ENCODE assay signal across 29 mouse cellular contexts in the genomic region with DNA sequence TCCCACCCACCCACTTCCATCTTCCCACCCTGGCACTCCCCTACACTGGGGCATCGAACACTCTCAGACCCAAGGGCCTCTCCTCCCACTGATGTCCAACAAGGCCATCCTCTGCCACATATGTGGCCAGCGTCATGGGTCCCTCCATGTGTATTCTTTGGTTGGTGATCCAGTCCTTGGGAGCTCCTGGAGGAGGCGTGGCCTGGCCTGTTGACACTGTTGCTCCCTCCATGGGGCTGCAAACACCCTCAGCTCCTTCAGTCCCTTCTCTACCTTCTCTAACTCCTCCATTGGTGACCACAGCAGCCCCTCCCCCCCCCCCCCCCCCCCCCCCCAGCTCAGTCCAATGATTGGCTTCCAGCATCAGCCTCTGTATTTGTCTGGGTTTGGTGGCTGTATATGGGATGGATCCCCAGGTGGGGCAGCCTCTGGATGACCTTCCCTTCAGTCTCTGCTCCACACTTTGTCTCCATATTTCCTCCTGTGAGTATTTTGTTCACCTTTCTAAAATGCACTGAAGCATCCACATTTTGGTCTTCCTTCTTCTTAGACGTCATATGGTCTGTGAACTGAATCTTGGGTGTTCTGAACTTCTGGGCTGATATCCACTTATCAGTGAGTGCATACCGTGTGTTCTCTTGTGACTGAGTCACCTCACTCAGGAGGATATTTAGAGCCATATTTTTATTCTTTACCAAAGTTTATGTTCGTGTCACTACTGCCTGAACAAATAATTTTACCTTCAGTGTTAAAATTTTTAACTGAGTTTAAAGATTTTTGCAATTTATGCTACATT.
A peak's percentile ranks its signal among the peaks of the same experiment; 100 is the strongest.
DNase-seq lines count a peak whose midpoint lies in the region; ATAC-seq lines count a peak whose summit lies in the region.
"Had no signal": no experiment of that assay in that cellular context is flagged by ENCODE, and none has a peak within 500 bp of the region (broad histone marks: within the 10 kb centered on the region; RNA-seq: fewer than 3 reads in every experiment).

No protein-coding gene starts in this region.

- H3K4me1 ChIP-seq in liver, embryonic 12.5 days: peaks cover 24% of the 10 kb centered on the region
- peaks cover 23% of the 10 kb centered on the region for H3K4me1 ChIP-seq in liver, embryonic 15.5 days (replicated peaks)
- H3K4me1 ChIP-seq in forebrain, embryonic 10.5 days: no peaks in the 10 kb centered on the region
- H3K4me1 ChIP-seq in kidney, embryonic 15.5 days: no peaks in the 10 kb centered on the region
- H3K4me1 ChIP-seq: embryonic facial prominence, embryonic 15.5 days; forebrain, embryonic 12.5 days; forebrain, embryonic 15.5 days; heart, embryonic 12.5 days; heart, embryonic 15.5 days had no signal

- H3K9me3 ChIP-seq in liver, embryonic 12.5 days (replicated peaks): no peaks in the 10 kb centered on the region
- H3K9me3 ChIP-seq in liver, embryonic 15.5 days (replicated peaks): no peaks in the 10 kb centered on the region
- peaks cover 6% of the 10 kb centered on the region; the same call in 1 of the 2 replicates for H3K9me3 ChIP-seq in forebrain, embryonic 10.5 days
- no peaks in the 10 kb centered on the region for H3K9me3 ChIP-seq in kidney, embryonic 15.5 days (replicated peaks)
- H3K9me3 ChIP-seq: embryonic facial prominence, embryonic 12.5 days; embryonic facial prominence, embryonic 15.5 days; forebrain, embryonic 12.5 days; forebrain, embryonic 15.5 days; heart, embryonic 15.5 days had no signal

- H3K36me3 ChIP-seq in liver, embryonic 12.5 days: no peaks in the 10 kb centered on the region
- H3K36me3 ChIP-seq in liver, embryonic 15.5 days (replicated peaks): no peaks in the 10 kb centered on the region
- no peaks in the 10 kb centered on the region for H3K36me3 ChIP-seq in forebrain, embryonic 10.5 days (replicated peaks)
- no peaks in the 10 kb centered on the region for H3K36me3 ChIP-seq in kidney, embryonic 15.5 days
- H3K36me3 ChIP-seq: embryonic facial prominence, embryonic 12.5 days; embryonic facial prominence, embryonic 15.5 days; forebrain, embryonic 12.5 days; forebrain, embryonic 15.5 days; G1E; heart, embryonic 12.5 days; heart, embryonic 15.5 days had no signal

- 59% methylated on average over 6 of the region's 6 CpGs for WGBS in liver, embryonic 12.5 days (ENCODE audit: insufficient replicate concordance)
- WGBS in liver, embryonic 15.5 days (ENCODE audit: insufficient replicate concordance): 54% methylated on average over 6 of the region's 6 CpGs
- WGBS in forebrain, embryonic 10.5 days: 82% methylated on average over 6 of the region's 6 CpGs
- WGBS in kidney, embryonic 15.5 days: 86% methylated on average over 6 of the region's 6 CpGs

- H3K27me3 ChIP-seq in liver, embryonic 12.5 days (replicated peaks): no peaks in the 10 kb centered on the region
- H3K27me3 ChIP-seq in liver, embryonic 15.5 days: no peaks in the 10 kb centered on the region
- no peaks in the 10 kb centered on the region for H3K27me3 ChIP-seq in forebrain, embryonic 10.5 days (ENCODE audit: poor library complexity, severe bottlenecking)
- no peaks in the 10 kb centered on the region for H3K27me3 ChIP-seq in kidney, embryonic 15.5 days
- H3K27me3 ChIP-seq: CH12.LX; embryonic facial prominence, embryonic 12.5 days; embryonic facial prominence, embryonic 15.5 days; forebrain, embryonic 12.5 days; forebrain, embryonic 15.5 days; heart, embryonic 12.5 days; heart, embryonic 15.5 days; Patski had no signal

- H3K27ac ChIP-seq in liver, embryonic 12.5 days: peak overlapping the region; percentile 82
- peak overlapping the region; percentile 64 for H3K27ac ChIP-seq in liver, embryonic 15.5 days (replicated peaks)
- no peak overlapping the region for H3K27ac ChIP-seq in forebrain, embryonic 10.5 days
- no peak overlapping the region for H3K27ac ChIP-seq in kidney, embryonic 15.5 days
- H3K27ac ChIP-seq: embryonic facial prominence, embryonic 12.5 days; embryonic facial prominence, embryonic 15.5 days; forebrain, embryonic 12.5 days; forebrain, embryonic 15.5 days; heart, embryonic 15.5 days; hindbrain, embryonic 14.5 days; hindbrain, postnatal 0 days had no signal

- peak overlapping the region; percentile 44 for H3K4me2 ChIP-seq in liver, embryonic 12.5 days
- peak overlapping the region; percentile 39 for H3K4me2 ChIP-seq in liver, embryonic 15.5 days
- H3K4me2 ChIP-seq in kidney, embryonic 15.5 days: no peak overlapping the region
- H3K4me2 ChIP-seq: embryonic facial prominence, embryonic 12.5 days; embryonic facial prominence, embryonic 15.5 days; forebrain, embryonic 12.5 days; forebrain, embryonic 15.5 days; heart, embryonic 12.5 days; heart, embryonic 15.5 days; hindbrain, embryonic 14.5 days had no signal

- H3K9ac ChIP-seq in liver, embryonic 12.5 days: peak overlapping the region; percentile 41; the same call in 1 of the 2 replicates
- no peak overlapping the region for H3K9ac ChIP-seq in liver, embryonic 15.5 days
- H3K9ac ChIP-seq in kidney, embryonic 15.5 days: no peak overlapping the region
- H3K9ac ChIP-seq: embryonic facial prominence, embryonic 12.5 days; embryonic facial prominence, embryonic 15.5 days; forebrain, embryonic 12.5 days; forebrain, embryonic 15.5 days; heart, embryonic 12.5 days; heart, embryonic 15.5 days; hindbrain, embryonic 14.5 days had no signal

- DNase-seq in c-Kit-negative CD71-positive TER-119-positive erythroid progenitor cells, embryonic 14.5 days (ENCODE audit: low read depth, low spot score): peak; percentile 48
- peak; percentile 37 for DNase-seq in c-Kit-positive CD71-positive TER-119-positive erythroid progenitor cells, embryonic 14.5 days (ENCODE audit: low spot score)
- no peak for DNase-seq in forebrain, embryonic 10.5 days (ENCODE audit: extremely low spot score, low spot score)
- no peak for DNase-seq in gastrocnemius, postnatal 25 days
- DNase-seq in thymus, postnatal 36 days: no peak
- DNase-seq: adrenal gland, postnatal 10 days; adrenal gland, postnatal 36 days; B cell, adult 2 months; cerebellum, adult 18-20 months; cerebellum, adult 9-10 months; cerebellum, postnatal 25 days; gastrocnemius, postnatal 36 days; heart, postnatal 10 days; heart, postnatal 4 days had no signal

- H3K4me3 ChIP-seq in liver, embryonic 12.5 days: no peak overlapping the region
- no peak overlapping the region for H3K4me3 ChIP-seq in liver, embryonic 15.5 days (replicated peaks)
- no peak overlapping the region for H3K4me3 ChIP-seq in forebrain, embryonic 10.5 days
- no peak overlapping the region for H3K4me3 ChIP-seq in kidney, embryonic 15.5 days (replicated peaks)
- H3K4me3 ChIP-seq: embryonic facial prominence, embryonic 12.5 days; embryonic facial prominence, embryonic 15.5 days; forebrain, embryonic 12.5 days; forebrain, embryonic 15.5 days; heart, embryonic 12.5 days; heart, embryonic 15.5 days had no signal

- peak; percentile 97 for ATAC-seq in liver, embryonic 12.5 days
- peak; percentile 98 for ATAC-seq in liver, embryonic 15.5 days (ENCODE audit: insufficient read depth)
- ATAC-seq in kidney, embryonic 15.5 days (replicated peaks; ENCODE audit: low FRiP score): no peak
- ATAC-seq: forebrain, embryonic 15.5 days; hindbrain, postnatal 0 days; inflammation-experienced regulatory T-cells, adult 6 months; Patski had no signal

Comparison
In these comparisons a context has a peak if more than half of its experiments do, and no peak if none do; other contexts are left out.
1. DNase-seq: peak in c-Kit-negative CD71-positive TER-119-positive erythroid progenitor cells, embryonic 14.5 days (single experiment) and c-Kit-positive CD71-positive TER-119-positive erythroid progenitor cells, embryonic 14.5 days (single experiment); none in forebrain, embryonic 10.5 days (single experiment), gastrocnemius, postnatal 25 days (single experiment) and thymus, postnatal 36 days (0 of 2).
2. H3K27ac ChIP-seq: peak in liver, embryonic 12.5 days (single experiment) and liver, embryonic 15.5 days (single experiment); none in forebrain, embryonic 10.5 days (single experiment) and kidney, embryonic 15.5 days (single experiment).